Mouse (Mus musculus): Measurements from ENCODE around the gene Dnajb12. TPM values are rescaled to one million over a fixed set of nuclear protein-coding genes. Genes with fewer than 3 reads are reported as not detected.

Gene Dnajb12
- 37.9 TPM for polyA plus RNA-seq (2015; fragmentation: Illumina TruSeq; extraction: RNeasy Lipid Tissue Mini Kit (QIAGEN cat#74804); ENCODE audit: low read depth, low replicate concordance)

GRCm38 (mm10) chr10:59879255-59880028 lies at the start of gene Dnajb12:
Gene Dnajb12, plus strand, starts transcription at chr10:59879556.

Other genes with a start within 250 kb of the Dnajb12 start
- 81.4 TPM for gene Micu1, start 177.1 kb upstream of the Dnajb12 start, polyA plus RNA-seq (2015; fragmentation: Illumina TruSeq; extraction: RNeasy Lipid Tissue Mini Kit (QIAGEN cat#74804); ENCODE audit: low read depth, low replicate concordance)
- gene Ddit4, start 72.3 kb downstream of the Dnajb12 start, polyA plus RNA-seq (2015; fragmentation: Illumina TruSeq; extraction: RNeasy Lipid Tissue Mini Kit (QIAGEN cat#74804); ENCODE audit: low read depth, low replicate concordance): 62.3 TPM
- gene Ascc1, start 123.2 kb downstream of the Dnajb12 start, polyA plus RNA-seq (2015; fragmentation: Illumina TruSeq; extraction: RNeasy Lipid Tissue Mini Kit (QIAGEN cat#74804); ENCODE audit: low read depth, low replicate concordance): 28.7 TPM
- gene Anapc16, start 123.6 kb downstream of the Dnajb12 start, polyA plus RNA-seq (2015; fragmentation: Illumina TruSeq; extraction: RNeasy Lipid Tissue Mini Kit (QIAGEN cat#74804); ENCODE audit: low read depth, low replicate concordance): 85.9 TPM
- 356 TPM for gene Spock2, start 226.7 kb downstream of the Dnajb12 start, polyA plus RNA-seq (2015; fragmentation: Illumina TruSeq; extraction: RNeasy Lipid Tissue Mini Kit (QIAGEN cat#74804); ENCODE audit: low read depth, low replicate concordance)

All from brain, adult 10 weeks (tissue).